Mouse (Mus musculus): ENCODE results near the gene Gm11627. TPM values are rescaled to one million over a fixed set of nuclear protein-coding genes. Genes with fewer than 3 reads are reported as not detected.
"Not testable (repeated sequence)": the region's sequence is repeated elsewhere in the genome, so short reads cannot be mapped to it uniquely, and the experiment has no call there.

The Gm11627 gene
- polyA plus RNA-seq, 1 experiment from 2014 or later = 6.2 TPM

DNA sequence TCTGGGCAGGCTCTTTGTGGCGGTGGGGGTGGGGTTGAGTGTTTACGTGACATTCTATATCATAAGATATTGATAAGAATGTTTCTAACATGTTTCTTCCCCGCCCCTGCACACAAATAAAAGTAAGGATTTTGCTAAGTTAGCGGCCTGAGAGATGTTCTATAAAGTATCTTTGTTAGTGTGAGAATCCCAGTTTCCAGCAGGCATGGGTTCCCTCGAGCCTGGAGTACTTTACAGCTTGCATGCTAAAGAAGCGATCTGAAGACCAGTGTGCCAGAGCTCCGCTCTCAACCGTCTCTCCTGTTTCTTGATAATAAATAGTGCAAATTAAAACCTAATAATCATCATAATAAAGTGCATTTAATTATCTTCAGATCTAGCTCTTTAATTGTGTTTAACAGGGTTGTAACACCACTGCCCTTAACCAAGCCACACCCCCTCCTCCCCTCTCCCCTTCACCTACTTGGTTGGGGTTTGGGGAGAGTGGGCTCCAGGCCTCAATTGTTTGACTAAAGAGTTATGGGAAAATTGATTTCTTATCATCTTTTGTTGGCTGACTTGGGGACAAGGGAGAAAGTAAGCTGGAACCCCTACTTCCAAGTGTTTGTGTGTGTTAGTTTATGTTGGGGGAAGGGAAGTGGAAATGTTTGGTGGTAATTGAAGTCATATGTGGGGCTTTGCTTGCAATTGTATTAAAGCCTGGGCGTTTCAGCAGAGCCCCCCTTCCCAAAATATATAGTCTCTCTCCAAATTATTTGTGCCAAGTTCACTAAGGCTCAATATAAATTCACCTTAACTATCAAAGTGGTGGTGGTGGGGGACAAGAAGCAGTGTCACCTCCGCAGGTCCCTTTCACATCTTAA is 28.7 kb upstream of the Gm11627 start:
- Histone ChIP-seq H3K9me3 (no peaks in the 10 kb centered on the region), H3K27me3 (replicated peaks; ENCODE audit: low read depth, poor library complexity, severe bottlenecking) (peaks cover 10% of the 10 kb centered on the region), H3K4me1 (peaks cover 49% of the 10 kb centered on the region), H3K27ac (replicated peaks) (peak overlapping the region; percentile 99), H3K36me3 (replicated peaks) (peaks cover 15% of the 10 kb centered on the region), H3K4me3 (peak overlapping the region; percentile 87)
- DNase-seq (ENCODE audit: low spot score) = peak; percentile 52
- WGBS = 6% methylated on average over 10 of the region's 10 CpGs

DNA sequence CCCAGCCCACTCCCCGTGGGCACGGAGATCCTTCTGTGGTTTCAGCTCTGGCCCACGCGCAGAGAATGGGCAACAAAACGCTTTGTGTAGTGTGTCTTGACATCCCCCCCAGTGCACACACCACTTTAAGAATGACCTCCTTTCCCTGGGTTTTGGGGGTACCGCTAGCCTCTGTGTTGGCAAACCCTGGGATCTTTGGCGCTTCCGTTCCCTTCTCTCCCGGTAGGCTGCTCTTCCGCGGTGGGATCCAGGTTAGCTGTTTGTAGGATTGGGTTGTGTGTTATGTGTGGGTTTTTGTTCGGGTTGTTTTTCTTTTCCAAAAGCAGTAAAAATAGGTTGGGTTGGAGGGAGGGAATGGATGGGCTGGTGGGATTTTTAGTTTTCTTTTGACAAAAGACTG is 27.9 kb upstream of the Gm11627 start:
- DNase-seq (ENCODE audit: low spot score) = peak; percentile 49
- H3K9me3 ChIP-seq = not testable (repeated sequence)
- peaks cover 53% of the 10 kb centered on the region for H3K4me1 ChIP-seq
- peaks cover 10% of the 10 kb centered on the region for H3K27me3 ChIP-seq (replicated peaks; ENCODE audit: low read depth, poor library complexity, severe bottlenecking)
- H3K36me3 ChIP-seq (replicated peaks) = peaks cover 15% of the 10 kb centered on the region
- H3K27ac ChIP-seq (replicated peaks) = peak overlapping the region; percentile 99
- peak overlapping the region; percentile 87 for H3K4me3 ChIP-seq
- under 1% methylated on average over 12 of the region's 12 CpGs for WGBS

DNA sequence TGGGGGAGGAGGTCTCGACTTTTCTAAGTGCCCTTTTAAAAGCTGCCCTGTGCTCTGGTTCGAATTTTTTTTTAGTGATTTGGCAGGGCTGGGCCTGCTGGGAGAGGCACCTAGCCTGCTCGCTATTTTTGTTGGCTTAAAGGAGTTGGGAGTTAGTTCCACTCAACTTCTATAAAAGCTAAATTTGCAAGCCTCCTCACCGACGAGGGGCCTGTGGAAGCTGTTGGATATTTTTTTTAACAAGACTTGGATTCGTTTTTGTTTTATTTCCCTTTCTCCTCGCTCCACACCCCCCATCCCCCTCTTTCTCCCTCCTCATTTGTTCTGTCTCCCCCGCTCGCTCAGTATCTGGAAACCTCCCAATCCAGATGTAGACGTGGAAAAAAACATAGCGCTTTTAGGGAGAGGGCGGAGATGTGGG is 27.5 kb upstream of the Gm11627 start:
- Histone ChIP-seq H3K9me3 (no peaks in the 10 kb centered on the region), H3K4me3 (peak overlapping the region; percentile 87), H3K27me3 (replicated peaks; ENCODE audit: low read depth, poor library complexity, severe bottlenecking) (peaks cover 10% of the 10 kb centered on the region), H3K4me1 (peaks cover 53% of the 10 kb centered on the region), H3K27ac (replicated peaks) (peak overlapping the region; percentile 99), H3K36me3 (replicated peaks) (peaks cover 15% of the 10 kb centered on the region)
- under 1% methylated on average over 12 of the region's 12 CpGs for WGBS
- no peak for DNase-seq (ENCODE audit: low spot score)

DNA sequence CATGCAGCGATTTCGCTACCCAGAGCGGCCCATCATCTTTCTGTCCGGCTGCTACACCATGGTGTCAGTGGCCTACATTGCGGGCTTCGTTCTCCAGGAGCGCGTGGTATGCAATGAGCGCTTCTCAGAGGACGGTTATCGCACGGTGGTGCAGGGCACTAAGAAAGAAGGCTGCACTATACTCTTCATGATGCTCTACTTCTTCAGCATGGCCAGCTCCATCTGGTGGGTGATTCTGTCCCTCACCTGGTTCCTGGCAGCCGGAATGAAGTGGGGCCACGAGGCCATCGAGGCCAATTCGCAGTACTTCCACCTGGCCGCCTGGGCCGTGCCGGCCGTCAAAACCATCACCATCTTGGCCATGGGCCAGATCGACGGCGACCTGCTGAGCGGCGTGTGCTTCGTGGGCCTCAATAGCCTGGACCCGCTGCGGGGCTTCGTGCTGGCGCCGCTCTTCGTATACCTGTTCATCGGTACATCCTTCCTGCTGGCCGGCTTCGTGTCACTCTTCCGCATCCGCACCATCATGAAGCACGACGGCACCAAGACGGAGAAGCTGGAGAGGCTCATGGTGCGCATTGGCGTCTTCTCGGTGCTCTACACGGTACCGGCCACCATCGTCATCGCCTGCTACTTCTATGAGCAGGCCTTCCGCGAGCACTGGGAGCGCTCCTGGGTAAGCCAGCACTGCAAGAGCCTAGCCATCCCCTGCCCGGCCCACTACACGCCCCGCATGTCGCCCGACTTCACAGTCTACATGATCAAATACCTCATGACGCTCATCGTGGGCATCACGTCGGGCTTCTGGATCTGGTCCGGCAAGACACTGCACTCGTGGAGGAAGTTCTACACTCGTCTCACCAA is 26.5 kb upstream of the Gm11627 start:
- Histone ChIP-seq H3K4me3 (peak overlapping the region; percentile 87), H3K9me3 (no peaks in the 10 kb centered on the region), H3K27me3 (replicated peaks; ENCODE audit: low read depth, poor library complexity, severe bottlenecking) (peaks cover 10% of the 10 kb centered on the region), H3K36me3 (replicated peaks) (peaks cover 15% of the 10 kb centered on the region), H3K4me1 (peaks cover 49% of the 10 kb centered on the region), H3K27ac (replicated peaks) (peak overlapping the region; percentile 99)
- peak; percentile 70 for DNase-seq (ENCODE audit: low spot score)
- under 1% methylated on average over 62 of the region's 62 CpGs for WGBS

DNA sequence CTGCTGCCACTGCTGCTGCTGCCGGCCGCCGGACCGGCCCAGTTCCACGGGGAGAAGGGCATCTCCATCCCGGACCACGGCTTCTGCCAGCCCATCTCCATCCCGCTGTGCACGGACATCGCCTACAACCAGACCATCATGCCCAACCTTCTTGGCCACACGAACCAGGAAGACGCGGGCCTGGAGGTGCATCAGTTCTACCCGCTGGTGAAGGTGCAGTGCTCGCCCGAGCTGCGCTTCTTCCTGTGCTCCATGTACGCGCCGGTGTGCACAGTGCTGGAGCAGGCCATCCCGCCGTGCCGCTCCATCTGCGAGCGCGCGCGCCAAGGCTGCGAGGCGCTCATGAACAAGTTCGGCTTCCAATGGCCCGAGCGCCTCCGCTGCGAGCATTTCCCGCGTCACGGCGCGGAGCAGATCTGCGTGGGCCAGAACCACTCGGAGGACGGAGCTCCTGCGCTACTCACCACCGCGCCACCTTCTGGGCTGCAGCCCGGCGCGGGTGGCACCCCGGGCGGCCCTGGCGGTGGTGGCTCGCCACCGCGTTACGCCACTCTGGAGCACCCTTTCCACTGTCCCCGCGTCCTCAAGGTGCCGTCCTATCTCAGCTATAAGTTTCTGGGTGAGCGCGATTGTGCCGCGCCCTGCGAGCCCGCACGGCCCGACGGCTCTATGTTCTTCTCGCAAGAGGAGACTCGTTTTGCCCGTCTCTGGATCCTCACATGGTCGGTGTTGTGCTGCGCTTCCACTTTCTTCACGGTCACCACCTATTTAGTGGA is 25.7 kb upstream of the Gm11627 start:
- WGBS = under 1% methylated on average over 74 of the region's 74 CpGs
- peak overlapping the region; percentile 99 for H3K27ac ChIP-seq (replicated peaks)
- peaks cover 15% of the 10 kb centered on the region for H3K36me3 ChIP-seq (replicated peaks)
- H3K9me3 ChIP-seq = no peaks in the 10 kb centered on the region
- H3K4me3 ChIP-seq = peak overlapping the region; percentile 87
- H3K4me1 ChIP-seq = peaks cover 41% of the 10 kb centered on the region
- H3K27me3 ChIP-seq (replicated peaks; ENCODE audit: low read depth, poor library complexity, severe bottlenecking) = peaks cover 10% of the 10 kb centered on the region
- DNase-seq (ENCODE audit: low spot score) = peak; percentile 74

DNA sequence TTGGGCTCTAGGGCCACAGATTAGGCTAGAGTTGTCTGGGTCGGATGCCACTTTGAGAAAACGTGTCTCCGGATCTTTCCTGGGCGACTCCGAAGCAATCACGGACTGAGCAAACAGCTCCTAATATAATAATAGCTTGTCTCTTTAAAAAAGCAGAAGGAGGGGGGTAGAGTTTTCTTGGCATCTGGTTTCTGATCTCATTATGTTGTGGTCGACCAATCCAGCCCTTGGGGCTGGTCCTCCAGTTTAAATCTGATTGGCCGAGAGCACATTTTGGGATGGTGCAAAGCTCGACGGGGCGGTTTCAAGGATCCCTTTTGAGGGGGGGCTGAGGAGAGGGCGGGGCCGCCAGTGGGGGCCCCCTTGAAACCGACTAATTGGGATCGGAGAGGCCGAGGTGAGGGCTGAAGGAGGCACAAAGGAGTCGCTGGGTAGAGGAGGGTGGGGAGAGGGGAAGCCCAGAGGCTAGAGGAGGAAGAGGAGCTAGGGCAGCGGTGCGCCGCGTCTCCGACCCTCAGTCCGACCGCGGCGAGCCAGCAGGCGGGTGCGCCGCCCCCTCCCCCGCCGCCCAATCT is 24.8 kb upstream of the Gm11627 start, which contains the start of gene Fzd2:
Fzd2 (plus strand) TSS at position 387 of the 575 bp plus-strand sequence.
- DNase-seq (ENCODE audit: low spot score) = peak; percentile 100
- Histone ChIP-seq H3K36me3 (replicated peaks) (peaks cover 14% of the 10 kb centered on the region), H3K4me3 (peak within 1 kb of the TSS; percentile 87), H3K27me3 (replicated peaks; ENCODE audit: low read depth, poor library complexity, severe bottlenecking) (peaks cover 10% of the 10 kb centered on the region), H3K4me1 (peaks cover 33% of the 10 kb centered on the region), H3K27ac (replicated peaks) (peak within 1 kb of the TSS; percentile 99), H3K9me3 (no peaks in the 10 kb centered on the region)
- WGBS = under 1% methylated on average over 31 of the region's 31 CpGs

DNA sequence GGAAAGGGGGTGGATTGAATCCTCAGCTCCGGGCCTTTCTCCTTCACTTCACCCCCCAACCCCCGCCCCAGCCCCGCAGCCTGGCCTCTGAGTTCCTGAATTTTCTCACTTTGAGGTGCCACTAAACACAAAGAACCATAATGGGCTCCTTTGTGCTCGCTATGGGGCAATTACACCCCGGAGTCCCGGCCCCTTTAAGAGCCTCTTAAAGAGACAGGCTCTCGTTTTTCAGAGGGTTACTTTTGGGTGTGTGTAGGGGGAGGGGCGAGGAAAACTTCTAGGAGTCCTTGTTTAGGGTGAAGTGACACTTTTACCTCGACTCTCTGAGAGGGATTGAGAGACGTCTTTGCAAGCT is 24.2 kb upstream of the Gm11627 start:
- Histone ChIP-seq H3K4me1 (peaks cover 26% of the 10 kb centered on the region), H3K9me3 (no peaks in the 10 kb centered on the region), H3K36me3 (replicated peaks) (peaks cover 8% of the 10 kb centered on the region), H3K27ac (replicated peaks) (peak overlapping the region; percentile 99), H3K4me3 (peak overlapping the region; percentile 87), H3K27me3 (replicated peaks; ENCODE audit: low read depth, poor library complexity, severe bottlenecking) (peaks cover 10% of the 10 kb centered on the region)
- DNase-seq (ENCODE audit: low spot score) = no peak
- WGBS = 1% methylated on average over 10 of the region's 10 CpGs

DNA sequence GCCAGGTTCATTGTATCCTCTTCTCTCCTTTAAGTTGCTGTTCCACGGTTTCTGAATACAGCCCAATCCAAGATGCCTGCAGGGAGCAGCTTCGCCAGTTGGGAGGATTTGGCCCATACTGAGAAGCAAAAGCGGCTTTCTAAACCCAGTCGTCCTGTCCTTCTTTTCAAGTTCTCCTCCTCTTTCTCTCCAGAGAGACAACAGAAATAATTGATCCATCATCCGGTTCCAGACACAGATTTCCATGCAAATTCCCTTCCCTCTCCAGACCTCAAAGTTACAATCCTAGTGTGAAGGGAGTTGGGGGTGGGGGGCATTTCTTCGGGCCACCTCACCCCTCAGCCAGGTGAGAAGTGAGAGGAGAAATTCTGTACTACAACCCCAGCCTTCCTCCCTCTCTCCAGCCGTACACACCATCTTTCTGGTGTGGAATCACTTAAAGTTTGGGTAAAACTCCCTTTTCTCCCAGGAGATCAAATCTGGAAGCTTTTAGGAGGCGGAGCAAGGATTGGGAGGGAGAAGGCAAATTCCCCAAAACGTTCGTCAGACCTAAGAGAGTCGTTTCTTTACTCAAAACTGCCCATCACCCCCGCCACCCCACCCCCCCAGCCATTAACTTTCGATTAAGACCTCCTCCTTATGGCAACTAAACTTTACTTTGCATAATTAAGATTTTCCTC is 23.7 kb upstream of the Gm11627 start:
- H3K27me3 ChIP-seq (replicated peaks; ENCODE audit: low read depth, poor library complexity, severe bottlenecking) = peaks cover 10% of the 10 kb centered on the region
- H3K4me3 ChIP-seq = peak overlapping the region; percentile 87
- H3K36me3 ChIP-seq (replicated peaks) = peaks cover 8% of the 10 kb centered on the region
- WGBS = 1% methylated on average over 13 of the region's 13 CpGs
- peaks cover 21% of the 10 kb centered on the region for H3K4me1 ChIP-seq
- H3K27ac ChIP-seq (replicated peaks) = peak overlapping the region; percentile 99
- H3K9me3 ChIP-seq = no peaks in the 10 kb centered on the region
- DNase-seq (ENCODE audit: low spot score) = peak; percentile 83

DNA sequence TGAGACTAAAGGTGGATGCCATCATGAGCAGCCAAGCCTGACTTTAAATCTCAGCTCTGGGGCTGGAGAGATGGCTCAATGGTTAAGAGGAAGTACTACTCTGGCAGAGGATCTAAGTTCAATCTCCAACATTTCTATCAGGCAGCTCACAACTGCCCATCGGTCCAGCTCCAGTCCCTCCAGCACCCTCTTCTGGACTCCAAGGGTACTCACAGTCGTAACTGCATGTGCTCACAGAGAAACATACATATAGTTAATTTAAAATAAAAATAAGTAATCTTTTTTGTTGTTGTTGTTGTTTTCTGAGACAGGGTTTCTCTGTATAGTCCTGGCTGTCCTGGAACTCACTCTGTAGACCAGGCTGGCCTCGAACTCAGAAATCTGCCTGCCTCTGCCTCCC is 20.7 kb upstream of the Gm11627 start:
- 94% methylated on average over 3 of the region's 3 CpGs for WGBS
- H3K27me3 ChIP-seq (replicated peaks; ENCODE audit: low read depth, poor library complexity, severe bottlenecking) = peaks cover 6% of the 10 kb centered on the region
- H3K27ac ChIP-seq (replicated peaks) = no peak overlapping the region
- H3K4me1 ChIP-seq = peaks cover 40% of the 10 kb centered on the region
- no peaks in the 10 kb centered on the region for H3K9me3 ChIP-seq
- no peak for DNase-seq (ENCODE audit: low spot score)
- H3K4me3 ChIP-seq = no peak overlapping the region
- no peaks in the 10 kb centered on the region for H3K36me3 ChIP-seq (replicated peaks)

DNA sequence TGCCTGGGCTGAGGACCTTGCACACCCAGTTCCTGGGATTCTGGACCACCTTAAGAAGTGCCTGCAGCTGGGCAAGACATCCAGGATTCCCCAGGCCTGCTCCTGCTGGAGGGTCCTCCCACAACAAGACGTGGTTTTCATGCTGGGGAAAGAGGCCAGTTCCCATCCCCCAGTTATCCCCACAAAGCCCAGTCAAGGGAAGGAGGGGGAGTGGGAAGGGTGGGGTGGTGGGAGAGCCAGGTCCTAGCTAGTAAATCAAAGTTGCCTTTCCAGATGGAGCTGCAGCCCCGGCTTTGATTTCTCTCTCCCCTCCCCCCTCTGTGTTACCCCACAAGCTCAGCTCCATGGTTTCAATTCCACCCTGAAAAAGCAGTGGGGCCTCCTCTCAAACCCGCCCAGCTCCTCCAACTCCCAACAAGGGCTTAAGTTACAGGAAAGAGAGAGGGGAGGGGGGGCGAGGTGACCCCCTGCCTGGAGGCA is 16.1 kb upstream of the Gm11627 start:
- Histone ChIP-seq H3K4me1 (peaks cover 27% of the 10 kb centered on the region), H3K36me3 (replicated peaks) (no peaks in the 10 kb centered on the region), H3K27me3 (replicated peaks; ENCODE audit: low read depth, poor library complexity, severe bottlenecking) (no peaks in the 10 kb centered on the region), H3K4me3 (peak overlapping the region; percentile 36), H3K27ac (replicated peaks) (peak overlapping the region; percentile 91), H3K9me3 (no peaks in the 10 kb centered on the region)
- WGBS = 0% methylated on average over 4 of the region's 4 CpGs
- peak; percentile 87 for DNase-seq (ENCODE audit: low spot score)

DNA sequence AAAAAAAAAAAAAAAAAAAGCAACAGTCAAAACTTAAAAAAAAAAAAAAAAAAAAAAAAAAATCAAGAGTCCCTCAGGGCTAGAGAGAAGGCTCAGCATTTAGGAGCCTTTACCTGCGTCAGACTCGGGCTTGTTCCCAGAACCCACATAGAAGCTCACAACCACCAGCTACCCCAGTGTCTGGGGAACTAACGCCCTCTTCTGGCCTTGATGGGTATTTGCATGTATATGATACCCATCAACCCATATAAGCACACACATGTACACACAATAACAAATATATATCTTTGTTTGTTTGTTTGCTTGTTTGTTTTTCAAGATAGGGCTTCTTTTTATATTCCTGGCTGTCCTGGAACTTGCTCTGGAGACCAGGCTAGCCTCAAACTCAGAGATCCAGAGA is 8.3 kb upstream of the Gm11627 start:
- no peak for DNase-seq (ENCODE audit: low spot score)
- peaks cover 19% of the 10 kb centered on the region for H3K4me1 ChIP-seq
- no peak overlapping the region for H3K4me3 ChIP-seq
- H3K36me3 ChIP-seq (replicated peaks) = no peaks in the 10 kb centered on the region
- H3K27me3 ChIP-seq (replicated peaks; ENCODE audit: low read depth, poor library complexity, severe bottlenecking) = peaks cover 5% of the 10 kb centered on the region
- H3K27ac ChIP-seq (replicated peaks) = no peak overlapping the region
- peaks cover 3% of the 10 kb centered on the region for H3K9me3 ChIP-seq
- 78% methylated on average over 3 of the region's 3 CpGs for WGBS

Data from embryonic facial prominence, embryonic 10.5 days (tissue).